Mouse (Mus musculus) megakaryocyte, adult 5-6 weeks (primary cell): ENCODE results near the gene Igtp. TPM values are rescaled to one million over a fixed set of nuclear protein-coding genes. Genes with fewer than 3 reads are reported as not detected.
"Not testable (repeated sequence)": the region's sequence is repeated elsewhere in the genome, so short reads cannot be mapped to it uniquely, and the experiment has no call there.

Experiments
- ATAC-seq: 2 replicates; pipeline ENCODE4 v1.8.0; 2016; ENCODE audit warnings: mild to moderate bottlenecking, inconsistent platforms; ENCODE audit not compliant: poor library complexity, severe bottlenecking
- total RNA-seq, 2 experiments: library from RNA; stranded (forward) in 1 of 2; stranded (reverse) in 1 of 2; fragments of 153-499, 151-499 nt in 1 of 2; fragments of 221-1000, 200-1000 nt in 1 of 2; gene quantifications; 2 replicates each; pipeline versions ENCODE4 v1.2.3 to v1.2.4; 2015 to 2017

The Igtp gene
- total RNA-seq, 2 experiments from 2014 or later = 14.0 to 23.8 TPM

DNA sequence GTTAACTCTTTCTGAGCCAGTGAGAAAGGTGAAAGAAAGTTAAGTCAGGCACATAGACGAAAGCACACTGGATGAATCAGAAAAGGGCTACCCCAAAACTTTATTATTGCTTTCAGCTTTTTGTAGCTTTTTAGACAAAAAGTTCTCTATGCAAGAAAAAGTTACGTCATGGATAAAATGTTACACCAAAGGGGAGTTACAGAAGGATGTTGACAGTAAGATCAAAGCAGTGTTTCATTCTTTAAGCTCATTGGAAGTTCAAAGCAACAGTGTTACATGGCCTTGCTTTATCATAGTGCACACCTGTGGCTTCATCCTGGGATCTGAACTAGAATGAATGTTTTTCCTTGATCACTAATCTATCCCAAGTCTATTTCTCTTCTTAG lies 12.3 kb downstream of the Igtp start:
- ATAC-seq = no peak

DNA sequence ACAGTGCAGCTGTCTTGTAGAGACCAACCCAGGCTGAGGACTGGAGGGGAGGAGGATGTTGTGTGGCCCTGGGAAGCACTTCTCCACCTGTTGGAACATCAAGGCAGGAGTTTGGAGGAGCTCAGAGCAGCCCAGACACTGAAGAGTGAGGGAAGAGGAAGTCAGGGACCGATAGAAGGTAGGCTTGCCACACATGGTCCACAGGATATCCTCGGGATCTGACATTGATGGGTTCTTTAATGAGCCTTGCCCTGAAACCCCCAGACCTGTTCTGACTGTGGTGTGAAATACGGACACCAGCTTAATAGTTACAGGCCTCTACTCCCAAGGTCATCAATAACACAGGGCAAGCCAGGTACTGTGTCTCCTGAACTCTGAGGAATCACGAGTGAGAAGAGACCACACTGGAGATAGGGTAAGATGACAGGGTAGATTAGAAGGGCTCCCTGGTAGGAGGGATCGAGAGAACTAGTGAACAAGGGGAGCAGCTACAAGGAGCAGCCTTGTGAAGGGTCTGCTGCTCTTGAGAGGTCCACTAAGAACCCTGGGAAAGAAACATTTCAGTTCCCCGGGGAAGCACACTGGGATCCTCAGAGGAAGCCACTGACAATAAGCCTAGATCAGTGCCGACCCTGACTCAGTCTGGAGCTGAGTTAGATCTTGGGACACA lies 14.5 kb downstream of the Igtp start:
- ATAC-seq = peak; percentile 28

DNA sequence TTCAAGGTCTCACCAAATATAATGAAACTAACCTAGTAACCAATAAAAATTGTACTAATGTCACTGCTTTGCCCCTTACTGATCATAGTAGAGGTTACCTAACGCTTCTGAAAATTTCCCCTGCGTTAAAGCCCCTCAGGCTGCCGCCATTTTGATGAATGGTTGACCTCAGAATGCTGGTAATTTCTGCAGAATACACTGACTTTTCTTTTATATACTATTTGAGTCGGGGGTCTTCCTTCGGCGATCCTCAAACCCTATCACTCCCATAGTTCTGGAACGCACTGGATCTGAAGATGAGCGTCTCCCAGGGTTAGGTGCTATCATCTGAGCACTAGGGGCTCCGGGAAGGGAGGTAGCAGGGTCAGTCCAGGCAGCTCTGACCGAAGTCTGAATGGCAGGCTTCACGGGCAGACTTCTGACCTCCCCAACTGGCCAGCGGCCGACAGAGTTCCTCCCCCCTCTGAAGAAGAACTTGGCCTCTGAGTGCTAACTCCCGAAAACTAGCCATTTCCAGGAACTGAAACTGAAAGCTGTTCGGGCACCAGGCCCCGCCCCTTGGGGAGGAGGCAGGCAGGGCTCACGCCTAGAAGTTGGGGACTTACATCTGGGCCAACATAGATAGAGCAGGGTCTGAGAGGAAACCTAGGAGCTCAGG lies 15.2 kb downstream of the Igtp start:
- peak; percentile 94 for ATAC-seq

DNA sequence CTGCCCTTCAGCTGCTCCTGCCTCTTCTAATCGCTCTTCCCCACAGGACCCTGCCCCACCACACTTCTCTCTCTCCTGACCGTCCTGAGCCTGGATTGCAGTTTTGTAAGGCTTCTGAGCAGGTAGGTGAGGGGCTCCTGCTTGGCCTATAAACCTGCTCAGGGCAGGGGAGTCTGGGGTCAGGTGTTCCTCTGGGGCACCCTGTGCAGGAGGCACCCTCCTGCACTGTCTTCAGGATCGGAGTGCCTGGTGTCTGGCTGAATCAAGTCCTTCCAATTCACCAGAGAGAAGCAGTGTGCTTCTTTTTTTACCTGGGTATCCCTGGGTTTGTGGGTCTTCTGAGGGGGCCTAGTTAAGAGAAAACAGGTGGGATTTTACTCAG lies 15.7 kb downstream of the Igtp start:
- ATAC-seq = not testable (repeated sequence)

DNA sequence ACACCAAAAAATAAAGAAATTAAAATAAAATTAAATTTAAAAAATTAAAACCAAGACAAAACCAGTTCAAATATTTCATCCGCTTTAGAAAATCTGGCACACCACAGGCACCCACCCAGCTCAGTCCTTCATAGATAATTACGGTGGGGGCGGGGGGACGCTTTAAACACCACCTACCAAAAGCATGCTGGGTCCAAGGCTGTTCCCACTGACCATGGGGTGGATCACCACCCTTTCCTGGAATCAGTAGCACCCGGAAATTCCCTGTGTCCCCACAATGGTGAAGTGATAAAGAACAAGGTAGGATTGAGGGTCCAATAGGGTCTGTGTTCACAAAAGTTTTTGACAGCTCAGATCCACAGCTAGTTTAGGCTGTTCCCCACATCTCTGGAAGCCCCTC lies 16.5 kb downstream of the Igtp start:
- no peak for ATAC-seq

DNA sequence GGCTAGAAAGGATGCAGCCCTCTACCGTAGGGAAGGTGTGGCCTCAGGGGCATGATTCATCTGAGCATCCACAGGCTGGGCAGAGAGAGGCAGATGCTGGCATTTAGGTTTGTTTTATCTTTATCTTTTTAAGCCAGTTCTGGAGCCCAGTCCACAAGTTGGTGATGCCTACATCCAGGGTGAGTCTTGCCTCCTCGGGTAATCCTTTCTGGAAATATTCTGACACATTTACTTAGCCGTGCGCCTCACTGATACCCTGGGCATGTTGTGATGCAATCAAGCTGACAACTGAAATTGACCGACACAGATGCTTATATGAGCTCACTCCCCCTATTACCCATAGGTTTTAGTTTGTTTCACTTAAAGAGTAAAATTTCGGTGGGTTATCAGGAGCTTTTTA lies 17.5 kb downstream of the Igtp start:
- ATAC-seq = no peak

DNA sequence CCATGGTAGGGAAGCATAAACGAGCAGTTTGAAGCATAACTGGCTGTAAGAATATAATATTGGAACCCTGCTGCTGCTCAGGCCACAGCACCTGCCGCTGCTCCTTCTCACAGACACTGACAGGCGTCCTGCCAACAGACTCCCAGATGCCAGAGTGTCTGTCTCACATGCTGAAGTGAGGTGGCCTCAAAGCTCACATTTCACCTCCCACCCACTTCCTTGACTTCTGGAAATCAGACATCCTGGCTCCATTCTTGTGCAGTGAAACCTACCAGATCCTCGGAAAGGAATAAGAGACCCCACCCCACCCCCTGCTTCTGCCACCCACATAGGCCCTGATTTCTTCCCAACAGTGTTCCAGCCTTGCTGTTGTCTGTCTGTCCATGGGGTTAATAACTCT lies 24.4 kb downstream of the Igtp start:
- no peak for ATAC-seq

DNA sequence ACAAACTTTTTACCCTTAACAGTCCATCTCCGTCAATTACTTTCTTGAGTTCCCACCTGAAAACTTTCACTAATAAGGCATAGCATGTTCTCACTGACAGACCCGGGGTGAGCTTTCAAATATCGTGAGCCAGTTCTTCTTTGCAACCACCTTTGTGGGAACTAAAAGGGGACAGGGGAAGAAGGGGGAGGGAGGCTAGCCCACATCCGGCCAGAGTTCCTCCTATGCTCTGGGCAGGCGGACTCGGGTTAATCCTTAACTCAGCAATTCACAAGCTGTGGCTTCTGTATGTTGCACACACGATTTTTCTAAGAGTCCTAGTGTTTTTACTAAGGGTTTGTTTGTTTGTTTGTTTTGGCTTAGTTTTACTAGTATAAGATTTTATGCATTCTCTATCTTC lies 25.0 kb downstream of the Igtp start:
- ATAC-seq = peak; percentile 86

DNA sequence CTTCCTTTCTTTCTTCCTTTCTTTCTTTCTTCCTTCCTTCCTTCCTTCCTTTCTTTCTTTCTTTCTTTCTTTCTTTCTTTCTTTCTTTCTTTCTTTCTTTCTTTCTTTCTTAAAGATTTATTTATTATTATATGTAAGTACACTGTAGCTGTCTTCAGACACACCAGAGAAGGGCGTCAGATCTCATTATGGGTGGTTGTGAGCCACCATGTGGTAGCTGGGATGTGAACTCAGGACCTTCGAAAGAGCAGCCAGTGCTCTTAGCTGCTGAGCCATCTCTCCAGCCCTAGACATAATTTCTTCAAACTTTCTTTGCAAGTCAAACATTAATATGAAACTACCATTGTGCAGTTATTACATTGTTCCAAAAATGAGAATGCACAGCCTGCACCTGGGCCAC lies 25.5 kb downstream of the Igtp start:
- not testable (repeated sequence) for ATAC-seq

DNA sequence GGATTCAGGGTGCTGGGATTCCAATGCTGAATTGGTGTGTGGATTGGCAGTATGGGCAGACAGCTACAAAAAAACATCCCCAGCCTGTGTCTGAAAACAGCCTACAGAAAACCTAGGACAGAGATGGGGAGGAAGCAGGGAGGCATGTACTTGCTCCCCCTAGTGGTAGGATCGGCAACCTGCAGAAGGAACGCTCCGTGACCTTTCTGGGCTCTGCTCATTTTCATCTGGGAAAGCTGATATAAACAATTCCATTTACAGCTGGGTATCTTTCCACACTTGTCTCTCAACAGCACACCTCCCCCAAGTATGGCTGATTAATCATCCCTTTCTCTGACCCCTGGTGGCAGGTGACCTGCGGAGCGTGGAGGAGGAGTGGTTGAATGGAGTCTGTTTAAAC lies 26.3 kb downstream of the Igtp start:
- ATAC-seq = peak; percentile 90

DNA sequence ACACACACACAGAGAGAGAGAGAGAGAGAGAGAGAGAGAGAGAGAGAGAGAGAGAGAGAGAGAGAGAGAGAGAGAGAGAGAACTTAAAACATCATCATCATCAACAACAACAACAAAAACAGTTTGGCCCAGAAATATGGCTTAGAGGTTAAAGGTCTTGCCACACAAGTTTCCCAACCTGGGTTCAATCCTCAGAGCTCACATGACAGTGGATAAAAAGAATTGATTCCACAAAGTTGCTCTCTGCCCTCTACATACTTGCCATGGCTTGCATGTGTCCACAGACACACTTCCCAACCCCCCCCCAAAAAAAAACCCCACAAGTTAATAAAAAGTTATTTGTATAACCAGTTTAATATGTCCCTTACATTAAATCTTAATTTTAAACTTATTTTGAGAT lies 27.1 kb downstream of the Igtp start:
- ATAC-seq = no peak

DNA sequence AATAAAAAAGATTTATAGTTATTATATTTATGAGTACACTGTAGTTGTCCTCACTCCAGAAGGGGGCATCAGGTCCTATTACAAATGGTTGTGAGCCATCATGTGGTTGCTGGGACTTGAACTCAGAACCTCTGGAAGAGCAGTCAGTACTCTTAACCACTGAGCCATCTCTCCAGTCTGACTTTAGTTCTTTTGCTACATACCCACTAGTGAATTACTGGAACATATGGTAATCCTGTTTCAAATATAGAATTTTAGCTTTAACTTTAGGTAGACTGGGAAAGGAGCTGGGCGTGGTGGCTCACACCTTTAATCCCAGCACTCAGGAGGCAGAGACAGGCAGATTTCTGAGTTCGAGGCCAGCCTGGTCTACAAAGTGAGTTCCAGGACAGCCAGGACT lies 28.7 kb downstream of the Igtp start:
- ATAC-seq = not testable (repeated sequence)

DNA sequence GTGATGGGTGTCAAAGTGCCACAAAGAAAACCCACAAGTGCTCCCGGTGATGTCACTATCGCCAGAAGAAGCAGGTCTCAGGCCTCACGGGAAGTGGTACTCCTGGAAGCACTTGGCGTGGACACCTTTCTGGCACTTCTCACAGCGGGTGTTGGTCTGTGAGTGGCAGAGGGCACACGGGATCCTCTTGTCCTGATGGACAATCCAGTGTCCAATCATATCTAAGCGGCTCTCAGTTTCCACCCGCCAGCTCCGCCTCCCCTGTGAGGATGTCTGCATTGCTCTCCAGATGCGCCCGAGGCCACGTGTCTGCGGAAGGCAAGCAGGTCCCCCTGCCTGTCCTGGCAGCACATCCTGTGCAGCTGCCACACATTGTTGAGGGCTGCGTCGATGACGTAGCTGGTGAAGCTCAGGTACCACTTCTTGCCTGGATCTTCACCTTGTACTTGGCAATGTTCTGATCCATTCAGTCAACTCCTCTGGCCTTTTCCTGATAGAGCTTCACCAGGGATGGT lies 31.1 kb downstream of the Igtp start:
- ATAC-seq = no peak

DNA sequence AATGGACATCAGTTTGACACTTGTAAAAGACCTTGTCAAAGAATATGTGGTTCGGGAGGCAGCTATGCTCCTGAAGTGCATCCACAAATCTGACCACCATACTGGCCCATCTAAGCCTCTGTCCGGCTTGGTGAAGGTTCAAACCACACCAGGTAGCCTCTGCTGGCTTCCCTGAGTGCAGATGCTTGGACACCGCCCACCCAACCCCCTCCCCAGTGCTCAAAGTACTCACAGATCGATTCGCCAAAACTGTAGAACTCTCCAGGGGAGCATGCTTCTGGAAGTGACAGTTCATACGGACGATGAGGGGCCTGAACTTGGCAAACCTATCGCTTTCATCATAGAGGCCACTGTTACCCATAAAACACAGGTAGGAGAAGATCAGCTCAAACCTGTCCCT lies 31.8 kb downstream of the Igtp start:
- no peak for ATAC-seq

DNA sequence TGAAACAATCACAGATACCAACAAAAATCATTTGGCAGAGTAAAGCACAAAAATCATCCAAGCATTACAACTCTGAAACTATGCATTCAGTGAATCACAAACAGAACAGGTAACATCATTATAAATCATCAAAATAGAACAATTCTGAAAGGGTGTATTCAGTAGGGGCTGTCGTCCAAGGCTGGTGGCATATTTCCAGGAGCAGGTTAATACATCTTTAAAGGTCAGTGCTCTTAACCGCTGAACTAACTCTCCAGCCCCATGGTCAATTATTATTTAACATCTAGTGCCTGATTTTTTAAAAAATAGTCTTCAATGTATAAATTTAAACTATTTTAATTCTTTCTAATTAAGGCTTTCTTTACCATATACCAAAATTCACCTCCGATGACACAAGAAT lies 35.2 kb downstream of the Igtp start:
- not testable (repeated sequence) for ATAC-seq

DNA sequence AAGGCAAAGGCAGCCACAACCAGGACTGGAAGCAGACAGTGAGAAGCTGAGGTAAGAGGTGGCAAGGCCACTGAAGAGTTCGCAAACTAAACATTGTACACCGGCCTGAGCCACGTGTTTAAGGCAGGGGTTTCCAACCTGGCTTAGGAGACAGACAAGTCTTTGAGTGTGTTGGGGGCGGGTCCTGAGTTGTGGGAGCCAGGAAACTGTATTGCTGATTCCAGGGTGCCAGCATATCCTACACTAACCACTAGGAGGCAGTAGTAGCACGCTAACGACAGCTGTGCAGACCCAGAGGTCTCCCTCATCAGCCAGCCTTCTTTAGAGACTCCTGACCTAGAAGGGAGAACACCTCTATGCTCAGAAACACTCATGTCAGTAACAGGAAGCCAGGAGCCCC lies 35.8 kb downstream of the Igtp start:
- ATAC-seq = peak; percentile 86

DNA sequence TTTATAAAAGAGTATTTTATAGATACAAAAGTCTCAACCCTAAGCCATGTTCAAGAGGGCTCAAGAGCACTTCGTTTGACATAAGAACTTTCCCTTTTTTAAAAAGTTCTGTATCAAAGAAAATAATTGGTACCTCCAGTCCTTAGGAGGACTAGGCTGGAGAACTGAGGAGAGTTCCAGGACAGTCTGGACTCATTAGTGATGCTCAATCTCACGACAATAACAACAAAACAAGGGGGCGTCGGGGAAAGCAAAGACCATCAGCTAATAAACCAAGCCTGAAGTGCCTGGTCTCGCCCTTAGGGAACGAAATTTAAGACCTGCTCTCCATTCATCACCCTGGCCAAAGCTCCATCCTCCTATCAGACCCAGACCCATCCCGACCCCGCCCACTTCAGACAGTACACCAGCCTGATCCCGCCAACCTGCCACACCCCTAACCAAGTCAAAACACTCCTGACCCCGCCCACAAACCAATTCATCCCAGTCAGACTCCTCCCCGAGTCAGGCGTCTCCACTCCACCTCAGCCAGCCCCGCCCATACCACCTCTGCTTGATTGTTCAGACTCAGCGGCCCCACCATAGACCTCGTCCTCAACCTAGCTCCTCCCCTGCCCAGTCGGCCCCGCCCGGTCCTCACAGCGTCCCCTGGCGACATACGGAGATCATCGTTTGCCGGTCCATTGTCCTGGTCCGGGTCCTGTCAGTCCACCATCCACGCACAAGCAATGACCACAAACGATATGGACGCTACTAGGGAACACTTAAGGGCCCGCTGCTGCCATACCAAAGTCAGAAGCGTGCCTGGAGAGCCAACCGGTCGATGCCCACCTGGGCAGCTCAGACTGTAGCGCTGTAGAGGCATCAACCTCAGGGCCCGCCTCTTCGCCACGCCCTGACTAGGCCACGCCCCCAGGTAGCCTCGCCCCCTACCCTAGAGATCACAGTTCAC lies 39.8 kb downstream of the Igtp start:
- peak; percentile 90 for ATAC-seq

DNA sequence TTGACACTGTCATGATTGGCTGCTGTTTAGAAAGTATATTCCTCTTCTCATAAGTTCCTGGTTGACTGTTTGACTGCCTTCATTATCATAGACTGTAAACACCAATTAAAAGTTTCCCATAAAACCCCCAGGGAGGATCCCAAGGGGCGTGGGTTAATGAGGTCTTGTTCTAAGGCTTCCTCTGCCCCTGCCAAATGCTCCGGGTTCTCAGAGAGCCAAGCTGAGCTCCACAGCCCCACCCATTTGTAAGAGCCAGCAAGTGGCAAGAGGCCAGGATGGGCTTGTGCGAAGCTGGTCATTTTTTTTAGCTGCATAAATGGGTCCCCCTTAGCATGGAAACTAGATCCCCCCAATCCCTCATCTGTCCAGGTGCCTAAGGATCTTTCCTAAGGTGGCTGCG lies 47.9 kb downstream of the Igtp start:
- ATAC-seq = no peak; the same call in 1 of the 2 replicates

DNA sequence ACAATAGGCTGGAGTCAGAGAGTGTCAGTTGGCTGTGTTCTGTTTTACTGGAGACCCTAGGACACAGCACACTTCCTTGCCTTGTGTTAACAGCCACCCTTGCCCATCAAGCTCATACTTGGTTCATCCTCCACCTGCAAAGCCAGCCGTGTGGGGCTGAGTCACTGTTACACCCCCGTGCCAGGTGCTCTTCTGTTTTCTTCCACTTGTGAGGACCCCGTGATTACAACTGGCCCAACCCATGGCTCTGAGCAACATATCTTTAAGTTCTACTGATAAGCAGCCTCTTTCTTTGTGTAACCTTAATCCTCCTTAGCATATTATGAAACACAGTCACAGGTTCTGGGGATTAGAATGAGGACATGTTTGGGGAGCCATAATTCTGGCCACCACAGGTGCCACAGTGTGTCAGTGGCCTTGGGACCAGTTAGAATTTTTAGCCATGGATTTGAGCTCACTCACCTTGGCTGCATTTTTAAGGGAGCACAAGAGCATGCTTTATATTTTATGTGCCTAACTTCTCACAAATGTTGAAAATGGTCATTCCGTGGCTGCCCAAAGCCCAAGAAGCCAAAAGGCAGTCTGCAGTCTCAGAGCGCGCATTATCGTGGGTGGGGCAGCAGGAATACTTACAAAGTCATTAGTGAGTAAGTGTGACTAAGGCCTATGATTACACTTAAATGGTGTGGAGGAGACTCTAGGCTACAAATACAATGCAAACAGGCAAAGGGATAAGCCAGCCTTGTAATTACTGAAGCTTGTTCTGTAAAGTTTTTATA lies 50.0 kb downstream of the Igtp start:
- no peak for ATAC-seq

DNA sequence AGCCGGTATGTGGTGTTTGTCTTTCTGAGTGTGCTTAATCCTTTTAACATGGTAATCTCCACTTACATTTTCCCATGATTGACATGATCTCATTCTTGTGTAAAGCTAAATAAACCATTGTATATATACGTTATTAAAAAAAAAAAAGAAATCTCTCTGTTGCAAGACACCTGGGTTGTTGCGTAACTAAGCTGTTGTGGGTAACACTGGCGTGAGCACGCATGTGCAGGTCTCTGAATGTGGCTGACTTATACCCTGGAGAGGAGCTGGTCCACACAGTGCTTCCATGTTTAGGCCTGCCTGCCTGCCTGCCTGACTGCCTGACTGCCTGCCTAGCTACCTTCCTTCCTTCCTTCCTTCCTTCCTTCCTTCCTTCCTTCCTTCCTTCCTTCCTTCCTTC lies 51.2 kb downstream of the Igtp start:
- ATAC-seq = no peak

DNA sequence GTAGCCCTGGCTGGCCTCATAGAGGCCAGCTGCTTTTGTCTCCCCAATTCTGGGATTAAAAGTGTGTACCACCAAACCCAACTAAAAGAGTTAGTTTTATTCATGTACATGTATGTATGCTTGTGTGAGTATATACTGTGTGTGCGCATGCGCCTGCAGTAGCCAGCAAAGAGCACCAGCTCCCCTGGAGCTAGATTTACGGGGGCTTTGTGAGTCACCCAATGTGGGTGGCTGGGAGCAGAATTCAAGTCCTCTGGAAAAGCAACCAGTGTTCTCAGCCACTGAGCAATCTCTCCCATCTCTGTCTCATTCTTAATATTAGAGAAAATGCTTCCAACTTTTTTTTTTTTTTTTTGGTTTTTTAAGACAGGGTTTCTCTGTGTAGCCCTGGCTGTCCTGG lies 55.1 kb downstream of the Igtp start:
- no peak for ATAC-seq
